In genomic region chr6:135295082-135295861, GRCm38 (mm10) we compare ENCODE assay signal across 8 mouse cellular contexts. TPM values are rescaled to one million over a fixed set of nuclear protein-coding genes. Genes with fewer than 3 reads are reported as not detected.
DNase-seq lines count a peak whose midpoint lies in the region; ATAC-seq lines count a peak whose summit lies in the region.
"Had no signal": no experiment of that assay in that cellular context is flagged by ENCODE, and none has a peak within 500 bp of the region (broad histone marks: within the 10 kb centered on the region; RNA-seq: fewer than 3 reads in every experiment).

No protein-coding gene starts in this region.

- WGBS in neural tube, embryonic 13.5 days, result 78% methylated on average over 11 of the region's 11 CpGs

- no peaks in the 10 kb centered on the region for H3K27me3 ChIP-seq in neural tube, embryonic 13.5 days
- H3K27me3 ChIP-seq: hindbrain, embryonic 15.5 days had no signal

- no peak overlapping the region for H3K4me3 ChIP-seq in neural tube, embryonic 13.5 days
- H3K4me3 ChIP-seq: hindbrain, embryonic 15.5 days had no signal

- ATAC-seq in neural tube, embryonic 13.5 days (ENCODE audit: low read depth), result no peak

- DNase-seq in neural tube, embryonic 10.5 days (ENCODE audit: extremely low spot score, low spot score), result no peak
- DNase-seq in fat pad, adult 2 months (ENCODE audit: extremely low read depth, low read depth, low spot score), result peak; percentile 46
- peak; percentile 21 to 22 for DNase-seq in layer of hippocampus, postnatal 10 days (ENCODE audit: low spot score in 2 of 2)
- DNase-seq in urinary bladder, postnatal 14 days (ENCODE audit: low spot score), result peak; percentile 80
- DNase-seq in c-Kit-positive CD71-positive TER-119-positive erythroid progenitor cells, embryonic 14.5 days (ENCODE audit: low spot score), result no peak
- DNase-seq in thymus, postnatal 0 days (ENCODE audit: low spot score), result no peak

- H3K4me1 ChIP-seq in neural tube, embryonic 13.5 days (replicated peaks), result peaks cover 8% of the 10 kb centered on the region; the same call in 1 of the 2 replicates

- no peak overlapping the region for H3K4me2 ChIP-seq in neural tube, embryonic 13.5 days
- H3K4me2 ChIP-seq: hindbrain, embryonic 15.5 days had no signal

- H3K27ac ChIP-seq in neural tube, embryonic 13.5 days (replicated peaks), result peak overlapping the region; percentile 57
- H3K27ac ChIP-seq: hindbrain, embryonic 15.5 days had no signal

- no peaks in the 10 kb centered on the region for H3K9me3 ChIP-seq in neural tube, embryonic 13.5 days
- H3K9me3 ChIP-seq: hindbrain, embryonic 15.5 days had no signal

- no peak overlapping the region for H3K9ac ChIP-seq in neural tube, embryonic 13.5 days
- H3K9ac ChIP-seq: hindbrain, embryonic 15.5 days had no signal

- H3K36me3 ChIP-seq in neural tube, embryonic 13.5 days, result no peaks in the 10 kb centered on the region
- H3K36me3 ChIP-seq: hindbrain, embryonic 15.5 days had no signal

RNA-seq across cellular contexts. Expression of gene Pbp2, which starts 14.9 kb away (rescaled TPM):
- 0.20 TPM in 1 of 2 replicates, not detected in the other for polyA plus RNA-seq in neural tube, embryonic 13.5 days (2015; fragmentation: Nextera tagmentation; extraction: Ambion mirVana)
- total RNA-seq in layer of hippocampus, postnatal 10 days (2021), result under 1 TPM in 1 of 2 experiments, not detected in 1; 0.37 TPM
- polyA plus RNA-seq in thymus, postnatal 0 days (2015; fragmentation: Nextera tagmentation; extraction: Ambion mirVana), result not detected in 2 replicates

RNA-seq across cellular contexts. Expression of gene Gsg1, which starts 41.1 kb away (rescaled TPM):
- 0.33 and 0.61 TPM in 2 replicates for polyA plus RNA-seq in neural tube, embryonic 13.5 days (2015; fragmentation: Nextera tagmentation; extraction: Ambion mirVana)
- total RNA-seq in layer of hippocampus, postnatal 10 days (2021), result not detected
- polyA plus RNA-seq in thymus, postnatal 0 days (2015; fragmentation: Nextera tagmentation; extraction: Ambion mirVana), result 0.64 and 0.66 TPM in 2 replicates
- polyA plus RNA-seq: hindbrain, embryonic 15.5 days had no signal

Comparison
In these comparisons a context has a peak if more than half of its experiments do, and no peak if none do; other contexts are left out.
1. DNase-seq: peak in fat pad, adult 2 months (single experiment), layer of hippocampus, postnatal 10 days (2 of 2) and urinary bladder, postnatal 14 days (single experiment); none in neural tube, embryonic 10.5 days (single experiment), c-Kit-positive CD71-positive TER-119-positive erythroid progenitor cells, embryonic 14.5 days (single experiment) and thymus, postnatal 0 days (single experiment).